Mouse (Mus musculus): ENCODE measurements around the gene Ccna1. TPM values are rescaled to one million over a fixed set of nuclear protein-coding genes. Genes with fewer than 3 reads are reported as not detected.

Ccna1 gene
- total RNA-seq, 2 experiments from 2014 or later = not detected

DNA sequence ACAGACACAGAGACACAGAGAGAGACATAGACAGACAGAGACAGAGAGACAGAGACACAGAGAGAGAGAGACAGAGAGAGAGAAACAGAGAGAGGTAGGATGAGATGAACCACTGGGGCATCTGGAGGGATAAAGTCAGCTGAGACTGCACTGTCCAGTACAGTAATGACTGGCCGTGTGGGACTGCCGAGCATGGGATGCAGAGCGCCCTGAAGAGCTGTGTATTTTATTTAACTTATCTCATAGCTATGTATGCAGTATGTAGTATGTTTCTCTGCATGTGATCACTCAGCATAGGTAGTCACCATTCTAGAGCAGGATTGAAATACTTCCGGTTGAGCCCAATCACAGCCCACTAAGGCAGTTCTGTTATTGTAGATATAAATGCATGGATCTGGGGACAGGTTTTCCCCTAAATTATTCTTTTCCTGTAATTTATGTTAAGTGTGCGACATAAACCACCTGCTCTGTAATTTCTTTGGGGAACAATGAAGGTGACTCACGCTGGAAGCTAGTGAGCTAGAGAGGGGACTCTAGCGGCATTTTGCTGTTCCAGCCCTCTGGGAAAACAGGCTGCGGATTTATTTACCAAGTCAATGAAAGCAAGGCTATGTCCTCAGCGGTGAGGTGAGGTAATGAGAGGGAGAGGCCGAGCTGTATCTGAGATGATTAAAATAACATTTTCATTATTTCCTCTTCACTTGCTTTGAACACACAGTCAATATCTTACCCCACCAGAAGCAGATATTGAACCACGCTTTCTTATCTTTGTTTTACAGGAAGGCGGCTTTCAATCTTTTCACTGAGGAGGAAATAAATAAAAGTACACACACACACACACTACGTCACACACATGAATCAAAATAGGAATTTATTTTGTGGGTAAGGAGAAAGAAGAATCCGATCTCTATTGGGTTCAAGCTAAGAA, 10.7 kb upstream of the Ccna1 start:
- DNase-seq = no peak

DNA sequence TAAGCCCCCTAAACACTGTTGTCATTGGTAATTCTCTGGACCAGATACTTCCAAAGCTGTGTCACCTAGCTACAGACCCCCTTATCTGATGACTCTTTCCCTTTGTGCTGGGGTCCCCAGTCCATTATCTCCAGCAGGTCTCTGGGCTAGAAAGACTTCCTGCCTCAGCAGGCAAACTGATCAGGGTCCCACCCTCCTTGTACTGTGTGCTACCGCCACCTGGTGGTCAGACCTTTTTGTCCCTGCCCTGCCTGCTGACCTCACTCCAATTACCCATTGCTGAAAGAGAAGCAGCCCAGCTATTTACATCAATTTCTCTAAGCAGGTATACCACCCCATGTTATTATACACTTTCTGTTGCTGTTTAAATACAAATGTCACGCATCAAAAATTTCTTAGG, 9.1 kb upstream of the Ccna1 start:
- peak; percentile 62 to 87 for DNase-seq

DNA sequence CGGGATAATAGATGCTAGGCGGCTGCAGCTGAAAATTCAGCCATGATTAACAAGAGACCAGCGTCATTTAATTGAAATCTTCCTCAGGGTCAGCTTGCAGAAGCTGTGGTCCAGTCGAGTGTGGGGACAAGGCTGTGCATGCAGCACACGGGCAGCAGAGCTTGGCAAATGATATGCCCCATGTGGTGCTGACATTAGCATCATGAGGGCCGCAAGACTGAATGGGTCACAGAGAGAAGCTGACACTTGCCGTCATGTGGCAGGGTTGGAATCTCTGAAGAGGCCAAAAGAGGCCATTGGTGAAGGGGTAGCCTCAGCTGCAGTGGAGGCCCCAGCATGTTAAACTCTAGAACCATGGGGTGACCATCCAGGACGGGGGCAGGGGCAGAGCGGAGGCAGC, 7.4 kb upstream of the Ccna1 start:
- no peak for DNase-seq

DNA sequence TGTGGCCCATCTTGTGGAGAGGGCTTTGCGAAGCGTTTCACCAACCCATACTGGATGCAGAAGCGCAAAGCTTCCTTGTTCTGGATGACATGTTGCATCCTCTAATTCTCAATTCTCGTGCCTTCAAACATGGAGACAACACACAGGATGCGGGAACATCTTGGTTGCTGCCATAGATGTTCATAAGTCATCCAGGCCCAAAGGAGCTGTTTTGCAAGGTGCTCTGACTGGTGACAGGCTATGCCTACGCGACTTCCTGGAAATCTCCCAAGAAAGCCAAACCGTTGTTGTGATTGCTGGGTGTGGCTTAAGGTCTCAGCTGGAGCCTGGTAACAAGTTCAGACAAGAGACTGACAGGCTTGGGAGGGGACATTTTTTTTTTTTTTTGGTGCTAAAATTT, 1.1 kb upstream of the Ccna1 start:
- DNase-seq = no peak

DNA sequence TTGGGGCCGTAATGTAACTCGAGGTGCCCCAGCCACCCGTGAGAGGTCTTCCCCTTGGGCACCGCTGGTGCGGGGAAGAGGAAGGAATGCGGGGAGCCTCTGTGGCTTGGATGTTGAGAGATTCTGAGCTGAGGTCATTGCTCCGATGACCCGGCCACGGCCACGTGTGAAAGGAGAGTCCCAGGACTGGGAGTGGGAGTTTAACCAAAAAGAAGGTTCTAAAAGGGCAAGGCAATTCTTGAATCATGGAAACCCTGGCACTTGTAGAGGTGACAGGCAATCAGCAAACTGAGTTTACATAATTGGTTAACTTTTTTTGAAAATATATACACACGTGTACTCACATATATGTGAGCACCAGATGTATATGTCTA, 433 bp upstream of the Ccna1 start:
- DNase-seq = no peak

DNA sequence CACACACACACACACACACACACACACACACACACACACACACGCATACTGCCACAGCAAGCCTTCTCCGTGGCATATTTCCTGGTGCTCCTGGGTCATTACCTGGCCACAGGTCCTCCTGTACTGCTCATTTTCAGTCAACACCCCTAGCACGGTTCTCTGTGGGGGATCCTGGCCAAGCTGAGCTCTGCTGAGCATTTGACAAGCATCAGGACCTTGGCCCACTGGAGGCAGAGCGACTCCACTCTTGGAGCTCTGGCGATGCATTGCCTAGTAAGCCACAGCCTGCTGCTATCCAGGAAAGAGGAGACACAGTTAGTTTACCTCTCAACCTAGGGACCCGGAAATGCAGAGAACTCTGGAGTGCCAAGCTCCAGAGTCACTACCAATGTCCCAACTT, 1.1 kb downstream of the Ccna1 start:
- DNase-seq = no peak

DNA sequence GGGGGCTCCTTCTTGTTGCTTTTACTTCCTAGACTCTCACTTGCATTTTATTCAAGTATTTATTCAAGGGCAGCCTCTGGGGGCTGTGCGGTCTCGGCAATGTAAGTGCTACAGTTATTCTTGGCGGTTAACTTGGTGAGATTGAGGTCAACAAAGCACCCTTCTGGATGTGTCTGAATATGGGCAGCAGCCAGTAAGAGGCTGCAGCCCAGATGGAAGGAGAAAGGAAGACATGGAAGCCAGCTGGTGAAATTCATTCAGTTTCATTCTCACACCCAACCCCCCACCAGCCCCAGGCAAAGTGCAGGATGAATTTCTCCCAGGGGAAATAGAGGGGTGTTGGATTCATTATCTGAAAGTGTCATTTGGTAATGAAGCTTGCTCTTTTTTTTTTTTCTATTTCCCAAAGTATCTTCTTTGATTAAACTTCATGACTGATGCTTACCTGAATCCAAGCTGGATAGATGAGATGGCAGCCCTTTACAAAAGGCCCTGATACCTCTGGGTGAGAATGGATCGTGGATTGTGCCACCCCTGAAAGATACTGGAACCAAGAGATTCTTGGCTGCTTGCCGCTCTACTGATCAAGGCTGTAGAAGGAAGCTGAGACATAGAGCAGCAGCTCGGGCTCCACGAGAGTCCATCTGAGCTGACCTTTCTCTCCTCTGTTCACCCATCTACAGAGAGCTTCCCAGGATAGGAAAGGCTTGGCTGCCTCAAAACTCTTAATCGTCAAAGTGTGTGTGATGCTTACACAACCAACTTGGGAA, 10.5 kb downstream of the Ccna1 start:
- DNase-seq = peak; percentile 22 to 55

DNA sequence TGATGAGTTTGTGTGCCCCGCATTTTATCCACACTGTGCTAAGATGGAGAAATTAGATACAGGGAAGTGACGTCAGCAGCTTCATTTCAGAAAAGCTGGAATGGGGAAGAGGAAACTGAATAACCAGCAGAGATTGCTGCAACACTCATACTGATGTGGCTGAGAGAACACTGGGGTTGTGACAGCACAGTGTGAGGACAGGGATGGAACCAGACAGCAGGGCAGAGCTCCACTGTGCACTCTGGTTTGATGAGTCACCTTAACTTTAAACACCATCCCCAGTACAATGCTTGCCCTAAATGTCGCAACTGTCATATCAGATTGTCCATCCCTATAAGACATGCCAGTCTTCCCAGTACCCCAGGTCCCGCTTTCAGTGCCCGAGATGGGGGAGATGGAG, 17.7 kb downstream of the Ccna1 start:
- DNase-seq = no peak

DNA sequence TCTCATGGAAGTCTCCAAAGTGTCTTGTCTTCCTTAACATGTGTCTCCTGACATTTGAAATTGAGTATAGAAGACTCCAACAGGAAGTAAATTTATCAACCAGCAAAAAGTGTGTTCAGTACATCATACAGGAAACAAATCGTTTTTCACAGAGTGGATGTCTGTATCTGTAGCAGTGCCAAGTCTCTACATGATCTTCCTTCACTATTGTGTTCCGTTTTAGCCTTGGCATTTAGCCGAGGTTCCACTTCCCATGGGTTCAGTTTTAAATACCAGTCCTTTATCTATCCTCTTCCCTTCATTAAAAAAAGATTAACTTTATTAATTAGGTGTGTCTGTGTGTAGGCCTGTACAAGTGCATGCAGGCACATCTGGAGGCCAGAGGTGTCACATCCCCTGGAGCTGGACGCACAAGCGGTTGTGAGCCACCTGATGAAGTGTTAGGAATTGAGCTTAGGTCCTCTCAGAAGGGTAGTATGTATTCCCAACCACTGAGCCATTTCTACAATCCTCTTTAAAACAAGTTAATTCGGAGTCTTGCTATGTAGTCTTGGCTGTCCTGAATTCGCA, 27.9 kb downstream of the Ccna1 start:
- DNase-seq = peak in 1 of 2 experiments; percentile 30

DNA sequence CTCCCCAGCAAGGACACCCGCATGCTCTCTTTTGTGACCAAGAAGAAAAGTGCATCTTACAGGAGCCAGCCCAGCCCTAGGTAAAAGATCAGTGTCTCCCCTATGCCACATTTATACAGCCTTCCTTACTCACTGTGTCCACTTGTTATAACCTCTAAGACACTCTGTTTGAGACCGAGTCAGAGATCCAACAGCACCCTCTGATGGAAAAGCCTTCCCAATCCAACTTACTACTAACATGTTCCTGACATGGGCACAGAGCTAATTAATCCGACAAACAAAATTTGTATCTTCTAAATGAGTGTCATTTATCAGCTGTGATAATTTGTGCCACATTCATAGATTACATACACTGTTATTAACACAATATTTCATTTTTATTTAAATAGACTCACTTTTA, 29.8 kb downstream of the Ccna1 start:
- DNase-seq = no peak

DNA sequence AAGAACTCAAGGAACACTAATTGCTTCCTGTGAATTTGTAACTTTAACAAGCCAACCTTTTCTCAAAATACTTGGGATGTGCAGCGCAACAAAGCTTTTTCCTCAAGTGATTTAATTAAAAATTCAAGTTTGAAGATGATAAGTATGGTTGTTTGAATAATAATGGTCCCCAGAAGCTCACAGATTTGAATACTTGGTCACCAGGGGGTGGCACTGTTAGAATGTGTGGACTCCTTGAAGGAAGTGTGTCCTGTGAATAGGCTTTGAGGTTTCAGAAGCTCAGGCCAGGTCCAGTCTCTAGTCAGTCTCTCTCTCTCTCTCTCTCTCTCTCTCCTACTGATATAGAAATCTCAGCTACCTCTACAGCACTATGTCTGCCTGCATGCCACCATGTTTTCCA, 32.0 kb downstream of the Ccna1 start:
- DNase-seq = no peak

DNA sequence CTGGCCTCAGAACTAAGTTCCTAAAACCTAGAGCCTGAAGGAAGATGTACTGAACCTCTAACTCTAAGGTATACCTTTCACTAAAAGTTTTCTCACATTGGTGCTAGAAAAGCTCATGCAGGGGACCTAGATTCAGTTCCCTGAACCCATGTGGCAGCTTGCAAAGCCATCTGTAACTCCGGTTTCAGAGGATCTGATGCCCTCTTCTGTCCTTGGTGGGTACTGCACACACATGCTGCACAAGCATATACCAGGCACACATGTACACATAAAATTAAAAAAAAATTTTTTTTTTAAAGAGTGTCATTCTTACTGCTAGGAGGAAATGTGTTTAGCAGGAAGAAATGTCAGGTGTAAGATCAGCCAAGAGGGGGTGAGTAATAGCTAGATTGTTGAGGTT, 33.1 kb downstream of the Ccna1 start:
- no peak for DNase-seq

DNA sequence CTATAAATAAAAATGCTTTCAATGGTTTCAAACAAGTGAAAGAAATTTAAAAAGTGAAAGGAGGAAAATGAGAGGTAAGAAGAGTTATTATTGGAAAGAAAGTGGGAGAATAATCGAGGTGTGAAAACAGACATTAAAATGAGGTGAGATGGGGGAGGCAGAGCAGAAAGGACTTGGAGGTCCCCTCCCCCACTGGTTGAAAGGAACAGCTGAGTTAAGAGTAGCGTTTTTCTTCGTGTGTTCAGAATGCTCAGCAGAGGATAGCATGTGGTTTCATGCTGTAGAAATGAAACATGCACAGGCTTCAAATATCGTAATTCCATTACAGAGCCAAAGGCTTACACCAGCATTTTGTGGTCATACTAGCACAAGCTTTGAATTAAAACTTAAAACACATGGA, 42.8 kb downstream of the Ccna1 start:
- DNase-seq = no peak

DNA sequence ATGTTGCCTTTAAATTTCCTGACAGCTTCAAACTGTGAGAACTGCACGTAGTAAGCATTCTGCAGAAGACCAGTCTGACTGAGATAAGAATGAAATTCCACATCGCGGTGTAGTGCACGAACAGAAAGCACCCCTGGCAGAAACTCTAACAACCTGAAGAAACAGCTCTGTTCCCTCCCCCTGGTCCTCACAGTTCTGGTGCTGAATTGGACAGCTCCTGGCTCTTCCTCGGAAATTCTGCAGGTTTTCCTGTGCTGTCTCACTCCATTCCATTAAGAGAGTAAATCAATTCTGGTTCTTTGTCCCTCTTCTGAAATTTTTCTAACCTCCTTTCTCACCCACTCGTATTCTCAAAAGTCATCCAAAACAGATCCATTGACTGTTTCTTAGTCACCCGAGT, 43.6 kb downstream of the Ccna1 start:
- peak in 1 of 2 experiments; percentile 28 for DNase-seq

DNA sequence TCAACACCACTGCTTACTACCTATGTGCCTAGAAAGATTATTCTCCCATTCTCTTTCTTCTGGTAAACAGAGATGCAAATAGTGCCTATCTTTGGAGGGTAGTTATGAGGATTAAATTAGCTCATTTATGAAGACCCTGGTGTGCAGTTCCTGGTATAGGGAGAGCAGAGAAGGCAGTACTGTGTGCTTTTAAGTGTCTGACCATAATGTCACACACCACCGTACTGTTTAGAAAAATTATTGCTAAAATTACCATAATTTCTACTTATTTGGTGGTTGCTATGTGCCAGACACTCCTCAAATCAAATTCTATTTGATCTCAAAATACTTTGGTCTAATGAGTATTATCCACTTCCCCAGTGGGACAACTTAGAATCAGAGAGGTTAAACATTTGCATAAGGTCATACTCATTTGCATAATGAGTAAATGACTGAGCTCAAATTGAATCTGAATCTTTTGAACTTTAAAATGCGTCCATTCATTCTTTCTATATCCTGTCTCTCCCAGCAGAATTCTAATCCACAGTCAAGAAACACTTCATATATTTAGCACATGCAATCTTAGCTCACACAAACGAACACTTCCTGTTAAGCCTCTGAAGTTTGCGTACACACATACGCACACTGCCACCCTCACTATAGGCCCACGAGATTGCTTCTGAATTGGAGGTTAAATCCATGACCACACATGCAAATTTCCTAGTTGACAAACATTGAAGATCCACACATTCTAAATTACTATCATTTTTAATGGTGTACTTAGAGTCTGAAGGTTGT, 46.1 kb downstream of the Ccna1 start:
- DNase-seq = no peak

DNA sequence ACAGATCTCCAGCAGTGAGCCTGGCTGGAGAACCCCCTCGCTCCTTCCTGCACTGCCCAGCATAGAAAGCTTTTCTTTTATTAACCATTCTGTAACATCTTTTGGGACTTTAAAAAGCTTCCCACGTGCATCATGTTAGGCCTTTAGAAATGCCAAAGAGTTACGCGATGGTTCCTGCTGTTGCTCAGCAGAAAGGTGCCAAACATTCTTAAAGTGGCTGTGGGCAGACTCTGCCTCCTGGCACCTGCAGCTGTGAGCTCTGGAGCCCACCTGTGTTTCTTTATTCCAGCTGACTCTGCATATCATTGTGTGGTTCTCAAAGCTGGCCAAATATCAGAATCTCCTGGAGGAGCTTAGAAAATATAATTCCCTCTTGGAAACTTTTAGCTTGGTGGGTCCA, 51.3 kb downstream of the Ccna1 start:
- no peak for DNase-seq

DNA sequence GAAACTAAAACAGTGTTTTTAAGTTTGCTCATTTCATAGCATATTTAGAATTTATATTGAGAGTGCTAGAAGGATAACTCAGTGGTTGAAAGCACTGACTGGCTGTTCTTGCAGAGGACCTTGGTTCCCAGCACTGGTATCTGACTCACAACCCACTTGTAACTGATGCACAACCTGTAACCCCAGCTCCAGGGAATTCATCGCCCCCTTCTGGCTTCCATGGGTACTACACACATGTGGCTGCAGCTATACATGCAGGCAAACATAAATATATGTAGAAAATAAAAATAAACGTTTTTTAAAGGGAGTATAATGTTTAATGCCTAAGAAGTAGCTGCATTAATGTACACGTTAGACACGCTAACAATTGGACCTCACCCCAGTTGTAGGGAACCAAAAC, 53.6 kb downstream of the Ccna1 start:
- DNase-seq = no peak

Other genes with a start within 250 kb of the Ccna1 start
- gene Rfxap, start 247.7 kb downstream of the Ccna1 start, total RNA-seq (2021) = 10 to 100 TPM; 16.6 to 19.1 TPM
- gene Sertm1, start 139.6 kb downstream of the Ccna1 start, total RNA-seq (2021) = under 1 TPM; 0.10 to 0.27 TPM
- 10 to 100 TPM; 35.6 to 41.0 TPM for gene Spg20, start 56.6 kb upstream of the Ccna1 start, total RNA-seq (2021)
- under 1 TPM in 1 of 2 experiments, not detected in 1; 0.13 TPM for gene Ccdc169, start 81.8 kb upstream of the Ccna1 start, total RNA-seq (2021)
- not detected for gene Sohlh2, start 126.5 kb upstream of the Ccna1 start, total RNA-seq (2021)
- 1 to 10 TPM; 4.3 to 5.8 TPM for gene Dclk1, start 186.9 kb upstream of the Ccna1 start, total RNA-seq (2021)

All from heart, adult 18-20 months (tissue).